Mouse (Mus musculus): ENCODE measurements around the gene Dtx4.

DNA sequence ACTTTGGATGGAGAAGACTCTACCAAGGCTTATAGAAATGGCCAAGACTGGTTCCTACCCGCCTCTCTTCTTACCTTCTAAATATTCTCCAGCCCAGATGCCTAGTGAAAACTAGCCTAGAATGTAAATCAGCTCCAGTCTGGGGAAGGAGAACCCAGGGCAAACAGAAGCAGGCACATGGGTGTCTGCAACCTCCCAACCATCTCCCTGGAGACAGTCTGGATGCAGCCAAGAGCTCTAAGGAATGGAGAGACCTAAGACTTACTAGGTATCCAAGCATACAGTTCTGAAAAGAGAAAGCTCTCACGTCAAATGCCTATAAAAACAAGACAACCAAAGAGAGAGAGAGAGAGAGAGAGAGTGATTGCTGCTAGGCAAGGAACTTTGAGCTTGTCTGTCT is 3.3 kb downstream of the Dtx4 start:
- no peak for TF ChIP-seq GATA1 (IDR thresholded peaks at IDR 0.05; ENCODE audit: low read length)
- no peak for TF ChIP-seq TAL1 (IDR thresholded peaks at IDR 0.05; ENCODE audit: low read length)
